Mouse (Mus musculus) right cerebral cortex, postnatal 14 days (tissue): ENCODE measurements around the gene Zfp64.
A peak's percentile ranks its signal among the peaks of the same experiment; 100 is the strongest.

Source experiments
- DNase-seq: peaks from one replicate; pipeline ENCODE4 v3.0.0; 2022

The Zfp64 gene

GRCm38 (mm10) chr2:168954835-168955716 lies at the start of gene Zfp64:
TSS of gene Zfp64 (minus strand) at chr2:168955587.
- DNase-seq = peak; percentile 84

DNA sequence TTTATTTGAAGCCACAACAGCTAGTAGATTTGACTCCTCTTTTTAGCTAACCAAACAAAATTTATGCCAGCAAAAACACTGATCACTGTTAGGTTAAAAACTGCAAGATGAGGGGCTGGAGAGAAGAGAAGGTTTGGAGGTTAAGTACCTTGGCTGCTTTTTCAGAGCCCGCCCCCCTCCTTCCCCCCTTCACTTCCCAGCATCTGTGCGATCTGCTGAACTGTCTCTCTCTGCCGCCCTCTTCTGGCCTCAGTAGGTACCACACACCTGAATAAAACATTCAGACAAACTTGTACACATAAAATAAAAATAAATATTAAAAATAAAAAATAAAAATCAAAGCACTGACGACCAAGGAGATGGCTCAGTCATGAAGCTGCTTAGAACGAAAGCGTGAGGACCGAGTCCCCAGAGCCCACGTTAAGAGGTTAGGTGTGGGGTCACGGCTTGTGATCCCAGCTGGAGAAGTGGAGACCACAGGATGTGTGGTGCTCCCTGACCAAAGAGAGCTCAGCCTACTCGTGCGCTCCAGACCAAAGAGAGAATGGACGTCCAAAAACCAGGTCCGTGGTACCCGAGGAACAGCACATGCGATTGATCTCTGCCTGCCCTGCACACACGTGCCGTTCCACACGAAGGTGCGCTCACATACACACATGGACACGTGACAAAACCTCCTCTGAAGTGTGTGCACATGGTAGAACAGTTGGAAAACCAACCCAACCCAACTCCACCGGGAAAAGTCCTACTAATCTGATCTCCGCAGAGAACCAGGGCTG lies 37.4 kb upstream of the Zfp64 start:
- DNase-seq = peak; percentile 49

GRCm38 (mm10) chr2:168990957-168991356 lies 35.6 kb upstream of the Zfp64 start:
- DNase-seq = no peak

GRCm38 (mm10) chr2:168990061-168990753 lies 34.8 kb upstream of the Zfp64 start:
- no peak for DNase-seq

DNA sequence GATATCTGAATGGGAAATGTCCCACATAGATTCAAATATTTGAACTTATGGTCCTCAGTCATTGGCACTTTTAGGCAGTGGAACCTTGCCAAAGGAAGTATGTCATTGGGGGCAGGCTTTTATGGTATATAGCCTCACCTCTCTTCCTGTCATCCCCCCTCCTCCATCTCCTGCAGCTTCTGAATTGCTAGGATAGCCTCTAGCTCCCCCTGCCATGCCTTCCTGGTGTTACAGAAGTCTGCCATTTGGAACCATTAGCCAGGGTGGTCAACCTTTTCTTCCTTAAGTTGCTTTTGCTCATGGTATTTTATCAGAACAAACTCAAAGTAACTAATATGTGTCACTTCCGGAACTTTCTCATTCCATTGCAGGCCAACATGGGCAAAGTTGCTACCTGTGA lies 32.7 kb upstream of the Zfp64 start:
- DNase-seq = no peak

GRCm38 (mm10) chr2:168987421-168987820 lies 32.0 kb upstream of the Zfp64 start:
- DNase-seq = no peak

- no peak for DNase-seq
Measured at GRCm38 (mm10) chr2:168981951-168982350, 26.6 kb upstream of the Zfp64 start.

GRCm38 (mm10) chr2:168981448-168981847 lies 26.1 kb upstream of the Zfp64 start:
- no peak for DNase-seq

DNA sequence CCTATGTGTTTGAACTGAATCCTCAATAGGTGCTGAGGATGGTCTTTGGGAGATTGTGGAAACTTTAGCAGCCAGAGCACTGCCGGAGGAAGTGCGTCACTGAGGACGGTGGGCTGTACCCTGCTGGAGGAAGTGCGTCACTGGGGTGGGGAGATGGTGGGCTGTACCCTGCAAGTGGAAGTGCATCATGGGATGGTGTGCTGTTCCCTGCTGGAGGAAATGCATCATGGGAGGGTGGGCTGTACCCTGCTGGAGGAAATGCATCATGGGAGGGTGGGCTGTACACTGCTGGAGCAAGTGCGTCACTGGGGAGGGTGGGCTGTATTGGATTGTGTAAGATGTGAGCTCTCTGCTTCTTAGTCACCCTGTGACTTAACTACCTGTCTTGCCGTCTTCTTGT lies 25.5 kb upstream of the Zfp64 start:
- peak; percentile 26 for DNase-seq

DNA sequence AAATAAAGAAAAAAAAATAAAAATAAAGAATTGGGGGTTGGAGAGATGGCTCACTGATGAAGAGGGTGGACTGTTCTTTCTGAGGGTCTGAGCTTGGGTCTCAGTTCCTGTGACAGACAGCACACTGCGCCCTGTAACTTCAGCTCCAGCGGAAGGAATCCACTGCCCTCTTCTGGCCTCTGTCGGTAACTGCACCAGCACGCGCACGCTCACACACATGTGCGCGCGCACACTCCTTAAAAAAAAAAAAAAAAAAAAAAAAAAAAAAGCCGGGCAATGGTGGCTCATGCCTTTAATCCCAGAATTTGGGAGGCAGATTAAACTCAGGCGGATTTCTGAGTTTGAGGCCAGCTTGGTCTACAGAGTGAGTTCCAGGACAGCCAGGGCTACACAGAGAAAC lies 24.4 kb upstream of the Zfp64 start:
- peak; percentile 18 for DNase-seq

DNA sequence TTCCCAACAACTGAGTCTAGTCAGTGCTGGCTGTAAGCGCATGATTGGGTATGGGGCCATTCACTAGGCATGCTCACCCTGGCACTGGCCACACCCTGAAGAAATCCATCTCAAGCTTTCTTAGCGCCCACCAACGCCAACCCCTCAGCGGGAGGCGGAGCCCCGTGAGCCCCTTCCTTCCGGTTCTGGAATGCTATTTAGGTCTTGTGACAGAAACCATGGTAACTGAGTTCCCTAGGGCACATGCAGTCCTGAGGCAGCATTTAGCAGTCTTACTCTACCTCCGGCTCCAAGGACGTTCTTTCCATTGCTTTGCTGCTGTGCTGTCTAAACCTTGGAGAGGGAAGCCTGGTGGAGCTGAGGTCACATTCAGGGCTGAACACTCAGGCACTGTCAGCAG lies 22.6 kb upstream of the Zfp64 start:
- no peak for DNase-seq

DNA sequence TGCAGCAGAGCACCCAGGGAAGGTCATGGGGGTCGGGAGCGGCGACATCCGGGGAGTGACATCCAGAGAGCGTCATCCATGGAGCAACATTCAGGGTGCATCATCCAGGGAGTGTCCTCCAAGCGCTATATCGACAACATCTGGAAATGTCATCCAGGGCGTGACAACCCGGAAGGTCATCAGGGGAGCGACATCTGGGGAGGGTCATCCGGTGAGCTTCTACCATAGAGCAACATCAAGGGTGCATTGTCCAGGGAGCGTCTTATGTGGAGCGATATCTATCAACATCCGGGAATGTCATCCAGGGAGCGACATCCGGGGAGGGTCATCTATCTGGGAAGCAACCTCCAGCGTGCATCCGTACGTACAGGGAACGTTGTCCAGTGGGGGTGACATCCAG lies 14.7 kb upstream of the Zfp64 start:
- DNase-seq = no peak

DNA sequence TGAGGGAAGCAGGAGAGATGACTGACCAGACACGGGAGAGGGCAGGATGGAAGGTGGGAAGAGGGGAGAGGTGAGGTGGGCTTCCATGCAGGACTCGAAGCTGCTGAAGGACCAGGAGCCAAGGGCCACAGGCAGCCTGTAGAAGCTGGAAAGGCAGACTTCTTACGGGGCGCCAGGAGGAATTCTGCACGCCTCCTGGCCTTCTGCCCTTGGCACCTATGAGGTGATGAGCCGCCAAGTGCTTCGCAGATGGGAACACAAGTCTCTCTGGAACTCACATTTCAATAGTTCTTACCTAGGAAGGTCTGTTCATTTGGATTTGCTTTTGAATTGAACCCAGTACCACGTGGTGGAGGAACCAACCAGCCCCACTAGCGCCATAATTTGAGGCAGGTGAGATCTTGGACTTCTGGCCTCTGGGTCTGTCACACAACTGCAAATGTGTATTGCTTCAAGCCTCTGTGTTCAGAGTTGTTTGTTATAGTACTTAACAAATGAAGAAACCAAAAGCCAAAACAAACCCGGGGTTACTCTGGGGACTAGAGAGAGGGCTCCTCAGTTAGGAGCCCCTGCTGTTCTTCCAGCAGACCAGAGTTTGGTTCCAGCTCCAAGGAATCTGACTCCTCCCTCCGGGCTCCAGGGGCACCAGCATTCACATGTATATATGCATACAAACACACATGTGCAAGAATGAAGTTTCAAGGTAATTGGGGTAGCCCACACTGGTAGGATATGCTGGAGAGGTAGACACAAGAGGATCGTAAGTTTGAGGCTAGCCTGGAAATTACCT lies 12.9 kb upstream of the Zfp64 start:
- no peak for DNase-seq

DNA sequence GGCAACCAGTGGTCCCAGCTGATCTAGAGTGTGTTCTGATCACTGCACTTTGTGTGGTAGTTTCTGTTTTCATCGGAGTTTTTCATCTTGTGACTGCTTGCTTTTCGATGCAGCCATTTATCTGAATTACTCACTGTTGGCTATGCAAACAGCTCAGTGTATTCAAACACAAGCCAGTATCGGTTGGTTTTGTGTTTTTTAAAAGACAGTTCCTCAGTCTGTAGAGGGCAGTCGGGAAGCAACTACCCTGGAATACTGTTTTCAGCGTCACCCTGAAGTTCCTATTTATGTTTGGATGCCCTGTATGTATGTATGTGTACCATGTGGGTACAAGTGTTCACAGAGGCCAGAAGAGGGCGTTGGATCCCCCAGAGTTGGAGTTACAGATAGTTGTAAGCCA lies 11.1 kb upstream of the Zfp64 start:
- DNase-seq = no peak

DNA sequence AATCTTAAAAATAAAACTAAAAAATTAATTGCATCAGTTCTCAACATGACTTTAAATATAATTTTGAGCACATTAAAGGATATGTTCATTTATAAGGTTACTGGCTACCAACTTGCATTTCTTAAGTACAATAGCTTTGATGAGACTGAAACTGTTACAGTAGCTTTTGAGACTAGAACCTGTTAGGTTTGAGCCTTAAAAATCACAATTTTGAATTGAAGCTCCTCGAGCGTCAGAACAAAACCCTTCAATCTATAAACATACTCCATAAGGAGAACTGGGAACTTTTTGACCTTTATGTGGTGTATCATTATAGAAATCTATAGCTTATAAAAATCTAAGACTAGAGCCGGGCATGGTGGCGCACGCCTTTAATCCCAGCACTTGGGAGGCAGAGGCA lies 9.5 kb upstream of the Zfp64 start:
- DNase-seq = no peak

- no peak for DNase-seq
Measured at GRCm38 (mm10) chr2:168961729-168962666, 6.6 kb upstream of the Zfp64 start.

GRCm38 (mm10) chr2:168960814-168961213 lies 5.4 kb upstream of the Zfp64 start:
- no peak for DNase-seq

DNA sequence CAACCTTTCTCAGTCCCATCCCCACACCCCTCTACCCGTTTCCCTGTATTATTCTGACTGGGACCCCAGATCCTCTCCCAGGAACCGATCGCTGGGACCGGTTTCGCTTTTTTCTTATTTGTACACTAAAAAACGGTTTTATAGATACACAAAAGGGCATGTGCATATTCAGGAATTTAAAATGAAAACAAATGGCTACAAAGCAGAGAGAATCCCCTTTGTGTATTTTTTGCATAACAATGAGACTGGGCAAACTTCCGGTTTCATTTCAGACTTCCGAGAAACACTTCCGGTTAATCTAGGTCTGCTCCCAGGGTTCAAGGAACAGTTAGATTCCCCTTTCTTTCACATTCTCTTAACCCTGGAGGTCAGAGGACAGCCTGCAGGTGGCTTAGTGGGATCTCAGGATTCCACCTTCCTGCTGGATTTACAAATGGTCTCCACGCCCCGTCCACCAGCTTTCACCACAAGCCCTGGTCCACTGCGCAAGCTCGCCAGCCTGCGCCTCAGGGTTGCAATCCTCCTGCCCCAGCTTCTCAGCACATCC lies 4.0 kb upstream of the Zfp64 start:
- no peak for DNase-seq

GRCm38 (mm10) chr2:168955850-168956346 lies 511 bp upstream of the Zfp64 start:
- DNase-seq = no peak

- no peak for DNase-seq
Measured at GRCm38 (mm10) chr2:168954376-168954775, 1.0 kb downstream of the Zfp64 start.

- no peak for DNase-seq
Measured at GRCm38 (mm10) chr2:168948506-168948905, 6.9 kb downstream of the Zfp64 start.
